Mouse (Mus musculus) heart, adult 2 months (tissue): ENCODE measurements around the gene 4930518I15Rik. TPM values are rescaled to one million over a fixed set of nuclear protein-coding genes. Genes with fewer than 3 reads are reported as not detected.
"Not testable (repeated sequence)": the region's sequence is repeated elsewhere in the genome, so short reads cannot be mapped to it uniquely, and the experiment has no call there.

Experiments
- DNase-seq, 2 experiments: peaks; one replicate each; pipeline ENCODE4 v3.0.0; 2021
- H3K27ac ChIP-seq: fragments of 200-600 bp; 2 replicates; pipeline ENCODE4 v1.8.1; 2022
- H3K27me3 ChIP-seq: fragments of 200-500 bp; 2 replicates; pipeline ENCODE4 v1.6.1; 2012; ENCODE audit warnings: mild to moderate bottlenecking, low read length, inconsistent platforms, mixed read lengths; ENCODE audit not compliant: control insufficient read depth, insufficient read depth
- H3K36me3 ChIP-seq: fragments of 200-500 bp; 2 replicates; pipeline ENCODE4 v1.6.1; 2012; ENCODE audit warnings: low read length, inconsistent platforms; ENCODE audit not compliant: control insufficient read depth, insufficient read depth
- H3K4me1 ChIP-seq: fragments of 200-500 bp; 2 replicates; pipeline ENCODE4 v1.6.1; 2011; ENCODE audit warnings: low read length; ENCODE audit not compliant: control insufficient read depth, insufficient read depth
- H3K4me3 ChIP-seq: fragments of 200-600 bp; 2 replicates; pipeline ENCODE4 v1.8.1; 2022
- H3K79me2 ChIP-seq: fragments of 200-500 bp; replicated peaks from 2 replicates; pipeline ENCODE4 v1.6.1; 2012; ENCODE audit warnings: mild to moderate bottlenecking, inconsistent platforms, low read length, moderate library complexity, mixed read lengths; ENCODE audit not compliant: control insufficient read depth, insufficient read depth
- H3K9ac ChIP-seq: fragments of 200-500 bp; 2 replicates; pipeline ENCODE4 v1.6.1; 2012; ENCODE audit warnings: low read depth, mild to moderate bottlenecking, control low read depth, inconsistent platforms, low read length, mixed read lengths
- CTCF ChIP-seq: fragments of 200-600 bp; IDR thresholded peaks from 2 replicates; pipeline ENCODE4 v1.8.1; 2022; ENCODE audit warnings: antibody characterized with exemption, mild to moderate bottlenecking, moderate library complexity
- EP300 ChIP-seq: fragments of 200-500 bp; IDR thresholded peaks from 2 replicates; pipeline ENCODE4 v1.6.1; 2011; ENCODE audit warnings: low read depth, low read length, control low read depth; ENCODE audit not compliant: insufficient read depth
- POLR2A ChIP-seq: fragments of 200-500 bp; IDR thresholded peaks from 2 replicates; pipeline ENCODE4 v1.6.1; 2011; ENCODE audit warnings: mild to moderate bottlenecking, low read depth, low read length, control low read depth; ENCODE audit not compliant: insufficient read depth
- WGBS: fragments of 180-500 bp; shearing (Covaris S2); methylation state at CpG from one replicate; pipeline ENCODE4 v1.1.7; 2018; 5-methylcytosine and 5-hydroxymethylcytosine counted together
- intact Hi-C: fragments of 180-260 bp; cut with DNase I; formaldehyde crosslinking; loops from one replicate; pipeline ENCODE4 v1.15.1; 2025
- long read RNA-seq: library from polyadenylated mRNA; stranded (forward); transcript quantifications from one replicate; pipeline ENCODE4 v2.0.0, GENCODE M21; 2021
- polyA plus RNA-seq: library from polyadenylated mRNA; depleted of rRNA; stranded (reverse); fragments of >200 nt; gene quantifications from 2 replicates; pipeline ENCODE4 v1.2.3, GENCODE M21; 2012; rRNA removed
- total RNA-seq, 2 experiments: library from RNA; stranded (reverse); gene quantifications; 2 replicates each; pipeline ENCODE4 v1.2.3; 2021

Gene 4930518I15Rik
- total RNA-seq (under 1 TPM; 0.55 to 0.84 TPM), polyA plus RNA-seq (0.59 and 1.7 TPM in 2 replicates)
- long read RNA-seq: 0 reads

- Histone ChIP-seq H3K9ac (no peak within 1 kb of the TSS), H3K4me1 (peaks cover 4% of the 10 kb centered on the region), H3K27ac (no peak within 1 kb of the TSS), H3K4me3 (no peak within 1 kb of the TSS), H3K36me3 (peaks cover 6% of the 10 kb centered on the region; the same call in 1 of the 2 replicates), H3K79me2 (peaks cover 2% of the 10 kb centered on the region; the same call in 1 of the 2 replicates), H3K27me3 (no peaks in the 10 kb centered on the region)
- intact Hi-C loops: no loop called here
- DNase-seq: no peak
- no peak for TF ChIP-seq EP300
- 85% methylated on average over 2 of the region's 2 CpGs for WGBS
These were observed at the start of gene 4930518I15Rik for GRCm38 (mm10) chr2:156857835-156858234. 4930518I15Rik (minus strand) TSS chr2:156857946.

GRCm38 (mm10) chr2:156905931-156906330, 48.2 kb upstream of the 4930518I15Rik start:
- intact Hi-C loops: loop anchor here (1.0 to 5.0 kb wide), 3 partner anchors 91 to 189 kb away; no protein-coding TSS in a partner anchor
- not testable (repeated sequence) for H3K79me2 ChIP-seq, DNase-seq, H3K9ac ChIP-seq, H3K4me1 ChIP-seq, H3K36me3 ChIP-seq, H3K27me3 ChIP-seq, H3K27ac ChIP-seq, H3K4me3 ChIP-seq
- 43% methylated on average over 4 of the region's 4 CpGs for WGBS

GRCm38 (mm10) chr2:156904976-156905717, 47.4 kb upstream of the 4930518I15Rik start:
- no peaks in the 10 kb centered on the region for H3K27me3 ChIP-seq
- intact Hi-C loops: loop anchor here (1.0 to 5.0 kb wide), 3 partner anchors 92 to 190 kb away; no protein-coding TSS in a partner anchor
- DNase-seq: peak; percentile 32 to 67

GRCm38 (mm10) chr2:156903367-156903766, 45.6 kb upstream of the 4930518I15Rik start:
- 43% methylated on average over 2 of the region's 2 CpGs for WGBS
- Histone ChIP-seq H3K9ac (no peak overlapping the region), H3K27ac (no peak overlapping the region), H3K4me1 (peaks cover 1% of the 10 kb centered on the region; the same call in 1 of the 2 replicates), H3K27me3 (no peaks in the 10 kb centered on the region), H3K4me3 (no peak overlapping the region), H3K36me3 (no peaks in the 10 kb centered on the region), H3K79me2 (no peaks in the 10 kb centered on the region)
- no peak for DNase-seq
- intact Hi-C loops: no loop called here
- TF ChIP-seq CTCF (peak; percentile 30), POLR2A (no peak), EP300 (no peak)

More at GRCm38 (mm10) chr2:156904976-156905717, 47.4 kb upstream of the 4930518I15Rik start:
- 21% methylated on average over 6 of the region's 6 CpGs for WGBS
- H3K4me3 ChIP-seq: no peak overlapping the region
- peaks cover 1% of the 10 kb centered on the region; the same call in 1 of the 2 replicates for H3K4me1 ChIP-seq
- TF ChIP-seq CTCF (peak; percentile 84), EP300 (no peak)
- no peak overlapping the region for H3K27ac ChIP-seq
- no peaks in the 10 kb centered on the region for H3K36me3 ChIP-seq
- no peaks in the 10 kb centered on the region for H3K79me2 ChIP-seq
- H3K9ac ChIP-seq: no peak overlapping the region

GRCm38 (mm10) chr2:156902411-156902810, 44.7 kb upstream of the 4930518I15Rik start:
- 70% methylated on average over 4 of the region's 4 CpGs for WGBS
- DNase-seq, H3K4me3 ChIP-seq, H3K4me1 ChIP-seq, H3K9ac ChIP-seq, H3K27ac ChIP-seq, H3K79me2 ChIP-seq, H3K27me3 ChIP-seq, H3K36me3 ChIP-seq, intact Hi-C loops: not testable (repeated sequence)

GRCm38 (mm10) chr2:156901883-156902282, 44.1 kb upstream of the 4930518I15Rik start:
- H3K79me2 ChIP-seq: no peaks in the 10 kb centered on the region
- no peaks in the 10 kb centered on the region for H3K27me3 ChIP-seq
- H3K4me3 ChIP-seq: no peak overlapping the region
- DNase-seq: no peak
- intact Hi-C loops: no loop called here
- 56% methylated on average over 6 of the region's 6 CpGs for WGBS
- TF ChIP-seq CTCF (no peak), POLR2A (no peak), EP300 (no peak)
- H3K36me3 ChIP-seq: no peaks in the 10 kb centered on the region
- H3K9ac ChIP-seq: no peak overlapping the region
- no peak overlapping the region for H3K27ac ChIP-seq
- peaks cover 1% of the 10 kb centered on the region; the same call in 1 of the 2 replicates for H3K4me1 ChIP-seq
